Comparison of ENCODE assay signal across 9 mouse cellular contexts in genomic region chr16:84989938-84990337, GRCm38 (mm10).
A peak's percentile ranks its signal among the peaks of the same experiment; 100 is the strongest.
DNase-seq lines count a peak whose midpoint lies in the region; ATAC-seq and TF ChIP-seq lines count a peak whose summit lies in the region.
"Had no signal": no experiment of that assay in that cellular context is flagged by ENCODE, and none has a peak within 500 bp of the region (broad histone marks: within the 10 kb centered on the region; RNA-seq: fewer than 3 reads in every experiment).

No protein-coding gene starts in this region.

- 0 out of 2 replicates have a peak, but pooled peaks cover 7% of the 10 kb centered on the region for H3K36me3 ChIP-seq in heart, embryonic 11.5 days (ENCODE audit: control insufficient read depth, insufficient read depth, low read length)
- H3K36me3 ChIP-seq in midbrain, postnatal 0 days (ENCODE audit: insufficient read depth, low read length) = peaks cover 21% of the 10 kb centered on the region
- H3K36me3 ChIP-seq: liver, embryonic 15.5 days had no signal

- DNase-seq in kidney, adult 11 months = peak; percentile 15
- no peak for DNase-seq in kidney, adult 8-10 months
- DNase-seq in lung, postnatal 25 days (ENCODE audit: low spot score) = peak; percentile 30
- no peak for DNase-seq in left cerebral cortex, adult 11 months (ENCODE audit: low spot score)
- DNase-seq in midbrain, postnatal 0 days (ENCODE audit: low spot score) = no peak

- no peak overlapping the region for H3K9ac ChIP-seq in heart, embryonic 11.5 days (ENCODE audit: low read depth, low read length)
- H3K9ac ChIP-seq in midbrain, postnatal 0 days (replicated peaks; ENCODE audit: low read length, poor library complexity, severe bottlenecking) = no peak overlapping the region
- H3K9ac ChIP-seq: liver, embryonic 15.5 days had no signal

- peaks cover 7% of the 10 kb centered on the region; the same call in 1 of the 2 replicates for H3K4me1 ChIP-seq in heart, embryonic 11.5 days (ENCODE audit: control insufficient read depth, insufficient read depth, low read length)
- H3K4me1 ChIP-seq in midbrain, postnatal 0 days (ENCODE audit: insufficient read depth, low read length) = 0 out of 2 replicates have a peak, but pooled peaks cover 2% of the 10 kb centered on the region
- H3K4me1 ChIP-seq: liver, embryonic 15.5 days had no signal

- 41% methylated on average over 6 of the region's 6 CpGs for WGBS in heart, embryonic 11.5 days (ENCODE audit: insufficient replicate concordance)
- 89% methylated on average over 6 of the region's 6 CpGs for WGBS in midbrain, postnatal 0 days

- H3K27me3 ChIP-seq in heart, embryonic 11.5 days (ENCODE audit: control insufficient read depth, insufficient read depth, low read length) = no peaks in the 10 kb centered on the region
- no peaks in the 10 kb centered on the region for H3K27me3 ChIP-seq in midbrain, postnatal 0 days (ENCODE audit: insufficient read depth, low read length)
- H3K27me3 ChIP-seq: liver, embryonic 15.5 days had no signal

- H3K27ac ChIP-seq in heart, embryonic 11.5 days (ENCODE audit: low read depth, low read length) = peak overlapping the region; percentile 57
- H3K27ac ChIP-seq in midbrain, postnatal 0 days (ENCODE audit: low read depth, low read length) = no peak overlapping the region
- H3K27ac ChIP-seq: heart, adult 2 months; liver, embryonic 15.5 days had no signal

- no peaks in the 10 kb centered on the region for H3K9me3 ChIP-seq in heart, embryonic 11.5 days (replicated peaks; ENCODE audit: control insufficient read depth, low read length)
- H3K9me3 ChIP-seq in midbrain, postnatal 0 days (ENCODE audit: low read length) = no peaks in the 10 kb centered on the region
- H3K9me3 ChIP-seq: liver, embryonic 15.5 days had no signal

- peak; percentile 76 for ATAC-seq in common myeloid progenitor, adult 5-6 weeks (replicated peaks; ENCODE audit: low read depth, poor library complexity, severe bottlenecking)
- ATAC-seq in heart, embryonic 11.5 days (replicated peaks; ENCODE audit: insufficient number of reproducible peaks, low FRiP score, low TSS enrichment) = no peak; the same call in 1 of the 2 replicates
- ATAC-seq in midbrain, postnatal 0 days (ENCODE audit: low FRiP score) = no peak

- TF ChIP-seq CTCF in midbrain, postnatal 0 days (IDR thresholded peaks at IDR 0.05) = no peak

- H3K4me2 ChIP-seq in heart, embryonic 11.5 days = no peak overlapping the region
- H3K4me2 ChIP-seq in midbrain, postnatal 0 days (ENCODE audit: low read depth, low read length, poor library complexity, severe bottlenecking) = no peak overlapping the region
- H3K4me2 ChIP-seq: liver, embryonic 15.5 days had no signal

- no peak overlapping the region for H3K4me3 ChIP-seq in heart, embryonic 11.5 days (ENCODE audit: low read depth, low read length)
- no peak overlapping the region for H3K4me3 ChIP-seq in midbrain, postnatal 0 days (ENCODE audit: low read depth, low read length)
- H3K4me3 ChIP-seq: heart, adult 2 months; liver, embryonic 15.5 days had no signal

Comparison
In these comparisons a context has a peak if more than half of its experiments do, and no peak if none do; other contexts are left out.
1. DNase-seq: peak in kidney, adult 11 months (single experiment) and lung, postnatal 25 days (single experiment); none in kidney, adult 8-10 months (0 of 2), left cerebral cortex, adult 11 months (single experiment) and midbrain, postnatal 0 days (single experiment).